Mouse (Mus musculus) liver, adult 2 months (tissue): ENCODE measurements at regions not wholly inside any gene's neighbourhood (a gene's known extent, or its start where the extent isn't known, plus 50 kb on each side); places are given as distances from the start of the nearest gene placed in this dataset.

Experiments
- DNase-seq: peaks from one replicate; pipeline ENCODE4 v3.0.0-alpha.2; 2011; ENCODE audit warnings: low read depth, low spot score; ENCODE audit errors: extremely low read depth
- H3K27ac ChIP-seq: fragments of 200-500 bp; replicated peaks from 2 replicates; pipeline ENCODE4 v1.5.1; 2012; ENCODE audit warnings: low read depth, mild to moderate bottlenecking, control low read depth, inconsistent platforms, low read length; ENCODE audit not compliant: insufficient read depth
- H3K27me3 ChIP-seq: fragments of 200-500 bp; 2 replicates; pipeline ENCODE4 v1.6.1; 2012; ENCODE audit warnings: mild to moderate bottlenecking, moderate library complexity, low read length, inconsistent platforms; ENCODE audit not compliant: control insufficient read depth, insufficient read depth
- H3K36me3 ChIP-seq: fragments of 200-500 bp; 2 replicates; pipeline ENCODE4 v1.6.1; 2012; ENCODE audit warnings: low read length, inconsistent platforms; ENCODE audit not compliant: control insufficient read depth, insufficient read depth
- H3K4me1 ChIP-seq: fragments of 200-500 bp; 2 replicates; pipeline ENCODE4 v1.6.1; 2011; ENCODE audit warnings: low read length; ENCODE audit not compliant: control insufficient read depth, insufficient read depth
- H3K4me3 ChIP-seq: fragments of 200-500 bp; 2 replicates; pipeline ENCODE4 v1.5.1; 2011; ENCODE audit warnings: low read depth, mild to moderate bottlenecking, control low read depth, low read length, moderate library complexity; ENCODE audit not compliant: insufficient read depth
- H3K79me2 ChIP-seq: fragments of 200-500 bp; 2 replicates; pipeline ENCODE4 v1.6.1; 2012; ENCODE audit warnings: inconsistent platforms, mild to moderate bottlenecking, low read length, moderate library complexity; ENCODE audit not compliant: control insufficient read depth, insufficient read depth
- H3K9ac ChIP-seq: fragments of 200-500 bp; 2 replicates; pipeline ENCODE4 v1.6.1; 2012; ENCODE audit warnings: low read depth, mild to moderate bottlenecking, control low read depth, inconsistent platforms, low read length
- CTCF ChIP-seq: fragments of 200-500 bp; IDR thresholded peaks from 2 replicates; pipeline ENCODE4 v1.5.1; 2011; ENCODE audit warnings: low read depth, low read length, control low read depth
- POLR2A ChIP-seq: fragments of 200-500 bp; IDR thresholded peaks from 2 replicates; pipeline ENCODE4 v1.6.1; 2011; ENCODE audit warnings: low read length, control low read depth; ENCODE audit not compliant: insufficient read depth; ENCODE audit errors: extremely low read depth
- WGBS: fragments of 180-500 bp; shearing (Covaris S2); methylation state at CpG from one replicate; pipeline ENCODE4 v1.1.7; 2018; 5-methylcytosine and 5-hydroxymethylcytosine counted together

GRCm38 (mm10) chr11:18734904-18735664 lies 283.7 kb downstream of the Meis1 start:
- no peak overlapping the region for H3K27ac ChIP-seq
- H3K4me3 ChIP-seq: no peak overlapping the region
- no peaks in the 10 kb centered on the region for H3K27me3 ChIP-seq
- DNase-seq: no peak
- H3K4me1 ChIP-seq: no peaks in the 10 kb centered on the region
- H3K79me2 ChIP-seq: no peaks in the 10 kb centered on the region
- no peak overlapping the region for H3K9ac ChIP-seq
- 90% methylated on average over 4 of the region's 4 CpGs for WGBS
- TF ChIP-seq POLR2A: no peak
- TF ChIP-seq CTCF: no peak
- H3K36me3 ChIP-seq: no peaks in the 10 kb centered on the region

- Histone ChIP-seq H3K4me1 (no peaks in the 10 kb centered on the region), H3K79me2 (no peaks in the 10 kb centered on the region), H3K9ac (no peak overlapping the region), H3K27ac (no peak overlapping the region), H3K4me3 (no peak overlapping the region), H3K27me3 (no peaks in the 10 kb centered on the region), H3K36me3 (no peaks in the 10 kb centered on the region)
- 81% methylated on average over 1 of the region's 1 CpGs for WGBS
- TF ChIP-seq POLR2A (no peak), CTCF (no peak)
- DNase-seq: no peak
Observed at GRCm38 (mm10) chr11:18734075-18734474, 284.7 kb downstream of the Meis1 start.

- no peaks in the 10 kb centered on the region for H3K27me3 ChIP-seq
Observed at GRCm38 (mm10) chr11:18729742-18730141, 289.0 kb downstream of the Meis1 start.

GRCm38 (mm10) chr11:18722770-18723169 lies 296.0 kb downstream of the Meis1 start:
- no peaks in the 10 kb centered on the region for H3K79me2 ChIP-seq
- H3K36me3 ChIP-seq: no peaks in the 10 kb centered on the region
- no peaks in the 10 kb centered on the region for H3K4me1 ChIP-seq
- no peak for DNase-seq
- H3K27me3 ChIP-seq: no peaks in the 10 kb centered on the region
- WGBS: 85% methylated on average over 8 of the region's 8 CpGs
- no peak for TF ChIP-seq POLR2A
- no peak for TF ChIP-seq CTCF
- no peak overlapping the region for H3K9ac ChIP-seq
- H3K4me3 ChIP-seq: no peak overlapping the region
- H3K27ac ChIP-seq: no peak overlapping the region

More at GRCm38 (mm10) chr11:18729742-18730141, 289.0 kb downstream of the Meis1 start:
- Histone ChIP-seq H3K9ac (no peak overlapping the region), H3K79me2 (no peaks in the 10 kb centered on the region), H3K4me1 (no peaks in the 10 kb centered on the region), H3K36me3 (no peaks in the 10 kb centered on the region), H3K4me3 (no peak overlapping the region), H3K27ac (no peak overlapping the region)
- WGBS: 78% methylated on average over 4 of the region's 4 CpGs
- TF ChIP-seq CTCF (no peak), POLR2A (no peak)
- no peak for DNase-seq

DNA sequence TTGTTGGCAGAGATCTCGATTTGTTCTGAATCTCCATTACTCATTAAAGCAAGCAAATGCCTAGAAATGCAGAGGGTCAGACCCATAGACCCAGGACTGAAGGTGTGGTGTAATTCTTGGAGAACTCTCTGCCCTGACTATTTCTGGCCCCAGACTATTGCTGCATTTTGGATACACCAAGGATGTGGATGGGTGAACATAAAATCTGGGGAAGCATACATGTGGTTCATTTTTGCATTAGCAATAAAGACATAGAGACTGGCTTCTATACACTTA lies 303.0 kb downstream of the Meis1 start:
- no peak overlapping the region for H3K4me3 ChIP-seq
- H3K79me2 ChIP-seq: no peaks in the 10 kb centered on the region
- no peak for TF ChIP-seq CTCF
- H3K4me1 ChIP-seq: no peaks in the 10 kb centered on the region
- no peak for DNase-seq
- no peaks in the 10 kb centered on the region for H3K27me3 ChIP-seq
- H3K9ac ChIP-seq: no peak overlapping the region
- no peaks in the 10 kb centered on the region for H3K36me3 ChIP-seq
- H3K27ac ChIP-seq: no peak overlapping the region
- 70% methylated on average over 1 of the region's 1 CpGs for WGBS

DNA sequence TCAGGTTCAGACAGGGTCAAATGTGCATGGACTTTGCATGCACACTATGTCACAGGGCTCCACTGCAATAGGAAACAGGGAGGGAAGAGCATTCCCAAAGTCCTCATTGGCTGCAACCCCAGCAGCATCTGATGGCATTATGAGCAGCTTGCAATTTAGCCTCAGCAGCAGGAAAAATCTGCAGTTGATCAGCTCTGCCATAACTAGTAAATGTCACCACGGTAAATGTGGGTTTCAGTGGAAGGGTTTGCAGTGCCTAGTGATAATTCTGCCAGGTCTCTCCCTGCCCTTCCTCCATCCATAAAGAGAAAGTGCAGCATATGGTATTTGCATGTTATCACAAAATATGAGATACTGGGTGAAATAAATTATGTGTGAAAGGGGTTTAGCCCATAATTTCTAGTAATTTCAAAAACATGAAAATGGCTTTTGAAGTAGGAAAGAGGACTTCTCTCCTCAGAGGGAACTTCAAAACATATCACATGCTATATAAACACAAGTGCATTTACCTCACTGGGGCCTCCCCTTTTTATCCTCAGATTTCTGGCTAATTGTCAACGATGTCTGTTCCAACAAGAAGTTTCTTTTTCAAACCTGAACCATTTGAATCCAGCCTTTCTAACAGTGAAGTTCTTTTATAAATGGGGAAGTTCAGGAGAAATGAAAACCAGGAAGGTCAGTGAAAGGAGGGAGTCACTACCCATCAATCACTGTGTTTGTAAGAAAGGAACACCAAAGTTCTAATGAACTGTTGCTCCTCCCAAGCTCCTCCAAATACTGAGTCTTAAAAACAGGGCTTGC lies 303.5 kb downstream of the Meis1 start:
- DNase-seq: no peak
- Histone ChIP-seq H3K4me3 (no peak overlapping the region), H3K79me2 (no peaks in the 10 kb centered on the region), H3K4me1 (no peaks in the 10 kb centered on the region), H3K9ac (no peak overlapping the region), H3K27ac (no peak overlapping the region), H3K36me3 (no peaks in the 10 kb centered on the region), H3K27me3 (no peaks in the 10 kb centered on the region)
- no peak for TF ChIP-seq POLR2A
- no peak for TF ChIP-seq CTCF
- WGBS: 70% methylated on average over 2 of the region's 2 CpGs
